Mouse (Mus musculus): ENCODE measurements around the gene Pglyrp1.
A peak's percentile ranks its signal among the peaks of the same experiment; 100 is the strongest.
"Not testable (repeated sequence)": the region's sequence is repeated elsewhere in the genome, so short reads cannot be mapped to it uniquely, and the experiment has no call there.

The Pglyrp1 gene

GRCm38 (mm10) chr7:18871031-18871430 lies at the start of gene Pglyrp1:
TSS of gene Pglyrp1 (plus strand) at chr7:18871331.
- not testable (repeated sequence) for DNase-seq (ENCODE audit: low read depth in 1 of 2, low spot score in 2 of 2)

GRCm38 (mm10) chr7:18821507-18821906 lies 49.6 kb upstream of the Pglyrp1 start, which contains the start of gene Psg17:
TSS of gene Psg17 (minus strand) at chr7:18821607.
- DNase-seq (ENCODE audit: low read depth in 1 of 2, low spot score in 2 of 2), result no peak

GRCm38 (mm10) chr7:18827792-18828546 lies 43.2 kb upstream of the Pglyrp1 start:
- no peak for DNase-seq (ENCODE audit: low read depth in 1 of 2, low spot score in 2 of 2)

DNA sequence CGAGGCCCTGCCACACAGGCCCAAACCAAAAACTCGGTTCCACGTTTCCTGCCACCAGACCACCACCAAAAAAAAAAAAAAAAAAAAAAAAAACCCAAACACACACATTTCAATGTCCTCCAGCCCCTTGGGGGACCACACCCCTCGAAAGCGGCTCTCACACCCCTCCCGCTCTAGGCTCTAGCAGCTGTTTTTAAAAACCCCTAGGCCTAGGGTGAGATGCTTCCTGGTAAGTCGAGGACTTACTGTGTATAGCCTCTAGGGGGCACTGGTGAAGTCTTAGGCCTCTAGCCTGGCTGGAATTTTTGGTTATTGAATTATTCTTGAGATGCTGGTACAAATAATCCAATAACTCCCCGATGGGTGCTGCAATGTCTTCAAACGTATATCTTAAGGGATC lies 42.5 kb upstream of the Pglyrp1 start:
- DNase-seq (ENCODE audit: low read depth in 1 of 2, low spot score in 2 of 2), result no peak

- no peak for DNase-seq (ENCODE audit: low read depth in 1 of 2, low spot score in 2 of 2)
These were observed 41.6 kb upstream of the Pglyrp1 start for GRCm38 (mm10) chr7:18829545-18829944.

DNA sequence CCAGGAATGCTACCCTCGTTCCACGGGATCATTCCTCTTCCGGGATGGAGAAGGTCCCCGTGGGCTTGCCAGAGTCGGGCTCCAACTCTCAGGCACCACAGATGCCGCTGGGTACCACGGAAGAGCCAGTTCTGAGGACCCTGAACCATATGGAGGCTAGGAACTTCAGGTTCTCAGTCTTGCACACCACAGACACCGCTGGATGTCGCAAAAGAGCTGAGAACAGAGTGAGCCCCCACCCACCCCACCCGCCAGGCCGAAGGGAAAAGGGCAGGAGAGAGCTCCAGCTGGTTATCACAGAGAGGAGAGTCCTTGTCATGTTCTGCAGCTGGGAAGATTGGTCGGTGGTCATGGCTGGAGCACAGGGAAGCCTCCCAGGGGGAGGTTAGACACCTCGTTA lies 38.8 kb upstream of the Pglyrp1 start:
- DNase-seq (ENCODE audit: low read depth in 1 of 2, low spot score in 2 of 2), result no peak

DNA sequence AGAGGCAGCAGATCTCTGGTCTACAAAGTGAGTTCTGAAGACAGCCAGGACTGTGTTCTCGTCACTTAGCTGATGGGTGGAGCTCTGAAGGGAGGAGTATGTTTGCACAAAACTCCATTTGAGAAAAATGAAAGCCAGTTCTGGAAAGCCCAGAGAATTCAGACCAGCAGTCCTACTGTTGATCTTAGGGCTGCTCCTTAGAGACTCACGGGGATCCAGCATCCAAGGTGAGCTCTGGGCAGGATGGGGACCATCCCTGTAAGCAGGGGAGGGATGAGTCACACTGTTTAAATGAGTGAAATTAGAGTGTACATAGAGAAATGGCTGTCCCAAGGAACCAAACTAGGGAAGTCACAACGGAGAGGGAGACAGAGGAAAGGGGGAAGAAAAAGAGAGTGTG lies 31.3 kb upstream of the Pglyrp1 start, which contains the start of gene Mill2:
Gene Mill2 (plus strand): TSS at position 102 of the 400 bp plus-strand sequence.
- DNase-seq (ENCODE audit: low read depth in 1 of 2, low spot score in 2 of 2), result no peak

- DNase-seq (ENCODE audit: low read depth in 1 of 2, low spot score in 2 of 2), result no peak
These were observed 30.6 kb upstream of the Pglyrp1 start for GRCm38 (mm10) chr7:18840386-18841173.

GRCm38 (mm10) chr7:18841174-18841567 lies 30.0 kb upstream of the Pglyrp1 start:
- no peak for DNase-seq (ENCODE audit: low read depth in 1 of 2, low spot score in 2 of 2)

DNA sequence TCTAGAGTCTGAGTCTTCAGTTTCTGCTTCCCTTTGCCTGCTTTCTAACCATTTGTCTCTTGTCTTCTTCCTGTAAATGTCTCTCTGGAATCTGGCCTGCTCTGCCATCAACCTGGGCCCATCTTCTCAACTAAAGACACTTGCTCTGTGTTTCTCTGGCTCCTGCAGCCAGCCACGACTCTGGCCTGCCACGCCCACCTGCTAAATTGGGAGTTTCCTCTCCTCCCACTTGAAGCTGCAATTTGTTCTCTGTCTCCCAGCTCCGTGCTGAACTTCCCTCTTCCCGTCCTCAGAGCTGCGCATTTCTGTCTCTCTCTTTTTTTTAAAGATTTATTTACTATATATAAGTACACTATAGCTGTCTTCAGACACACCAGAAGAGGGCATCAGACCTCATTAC lies 26.3 kb upstream of the Pglyrp1 start:
- no peak for DNase-seq (ENCODE audit: low read depth in 1 of 2, low spot score in 2 of 2)

- DNase-seq (ENCODE audit: low read depth in 1 of 2, low spot score in 2 of 2), result no peak
These were observed 22.7 kb upstream of the Pglyrp1 start for GRCm38 (mm10) chr7:18848395-18848794.

DNA sequence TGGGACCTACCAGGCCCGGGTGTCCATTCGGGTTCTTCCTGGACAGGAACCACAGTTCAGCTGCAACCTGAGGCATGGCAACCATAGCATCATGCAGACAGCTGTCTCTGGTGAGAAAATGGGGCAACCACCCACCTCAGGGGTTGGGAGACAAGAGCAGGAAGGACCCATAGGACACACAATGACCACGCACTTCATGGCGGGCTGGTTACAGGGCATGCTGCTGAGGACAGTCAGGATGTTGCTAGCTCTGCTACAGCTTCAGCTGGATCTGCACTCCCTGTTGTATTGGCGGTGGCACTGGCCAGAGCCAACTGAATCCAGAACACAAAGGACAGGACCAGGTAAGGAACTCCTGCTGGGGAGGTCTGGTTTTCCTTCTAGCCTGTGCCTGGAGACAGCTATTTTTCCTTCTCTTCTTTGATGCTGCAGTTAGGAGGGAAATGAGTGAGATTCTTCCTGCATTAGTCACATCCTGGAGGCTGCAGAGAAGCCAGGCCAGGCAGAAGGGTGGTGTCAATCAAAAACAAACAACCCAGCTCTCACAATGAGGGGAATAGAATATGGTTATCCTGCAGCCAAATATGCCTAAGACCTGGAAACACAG lies 12.7 kb upstream of the Pglyrp1 start:
- no peak for DNase-seq (ENCODE audit: low read depth in 1 of 2, low spot score in 2 of 2)

- DNase-seq (ENCODE audit: low read depth in 1 of 2, low spot score in 2 of 2), result no peak
These were observed 8.3 kb upstream of the Pglyrp1 start for GRCm38 (mm10) chr7:18862801-18863200.

GRCm38 (mm10) chr7:18868491-18868890 lies 2.6 kb upstream of the Pglyrp1 start:
- DNase-seq (ENCODE audit: low read depth in 1 of 2, low spot score in 2 of 2), result no peak

DNA sequence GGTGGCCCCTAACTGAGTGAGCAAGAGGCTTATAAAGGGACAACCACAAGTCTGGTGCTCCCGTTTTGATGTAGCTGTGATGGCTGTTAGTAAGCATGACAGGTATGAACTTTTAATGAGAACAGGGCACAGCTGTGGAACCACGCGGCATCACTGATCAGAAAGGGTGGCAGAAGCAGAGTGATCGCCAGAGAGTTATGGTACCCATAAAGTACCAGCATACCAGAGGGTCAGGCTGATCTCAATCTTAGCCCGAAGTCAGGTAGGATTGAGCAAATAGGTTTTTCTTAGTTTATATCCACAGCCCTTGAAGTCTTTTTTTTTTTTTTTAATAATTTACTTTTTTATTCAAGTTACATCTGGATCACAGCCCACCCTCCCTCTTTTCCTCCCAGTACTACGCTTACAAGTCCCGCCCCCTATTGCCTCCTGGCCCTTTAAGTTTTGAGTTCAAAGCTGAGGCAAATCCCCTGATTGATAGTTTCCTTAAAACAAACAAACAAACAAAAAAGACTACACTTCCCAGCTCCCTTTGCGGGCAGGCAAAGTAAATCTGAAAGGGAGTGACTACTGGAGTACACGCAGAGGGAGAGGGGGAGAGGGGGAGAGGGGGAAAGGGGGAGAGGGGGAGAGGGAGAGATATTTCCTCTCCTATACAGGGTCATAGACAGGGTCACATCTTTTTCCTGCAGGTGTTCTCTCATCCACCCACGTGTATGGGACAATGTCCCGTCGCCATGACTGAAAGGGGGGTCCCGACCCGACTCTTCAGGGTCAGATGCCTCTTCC lies 1.1 kb downstream of the Pglyrp1 start:
- DNase-seq (ENCODE audit: low read depth in 1 of 2, low spot score in 2 of 2), result no peak

DNA sequence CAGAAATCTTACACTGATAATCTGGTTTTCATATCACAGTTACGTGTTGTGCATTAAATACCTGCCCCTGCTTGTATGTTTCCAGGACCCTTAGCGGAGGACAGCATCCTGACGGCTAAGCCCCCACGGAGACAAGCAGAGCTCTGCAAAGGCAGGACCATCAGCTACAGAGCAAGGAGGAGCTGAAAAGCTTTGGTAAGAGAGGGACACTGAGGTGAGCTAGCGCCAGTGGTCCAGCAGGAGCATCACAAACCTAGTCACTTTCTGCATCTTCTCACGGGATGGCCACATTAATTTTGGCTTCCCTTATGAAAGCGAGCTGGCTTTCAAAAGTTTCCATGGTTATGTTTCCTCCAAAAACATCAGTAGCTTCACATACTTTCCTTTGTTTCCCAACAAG lies 1.7 kb downstream of the Pglyrp1 start:
- no peak for DNase-seq (ENCODE audit: low read depth in 1 of 2, low spot score in 2 of 2)

DNA sequence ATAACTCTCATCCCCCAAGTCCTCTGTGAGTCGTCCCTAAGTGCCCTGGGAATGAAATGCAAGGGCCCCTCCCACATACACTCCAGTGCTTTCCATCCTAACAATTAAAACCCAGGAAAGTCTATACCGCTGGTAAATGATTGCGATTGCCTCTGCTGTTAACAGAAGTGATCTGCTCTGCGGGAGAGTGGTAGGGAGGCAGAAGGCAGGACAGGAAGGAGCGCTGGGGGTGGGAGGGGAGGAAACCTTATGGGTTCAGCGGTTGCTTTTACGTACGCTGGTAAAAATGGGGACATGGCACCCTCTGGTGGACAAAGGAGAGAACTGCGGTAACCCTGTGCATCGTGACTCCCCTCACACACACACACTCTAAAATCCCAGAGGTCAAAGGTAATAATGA lies 2.1 kb downstream of the Pglyrp1 start:
- no peak for DNase-seq (ENCODE audit: low read depth in 1 of 2, low spot score in 2 of 2)

GRCm38 (mm10) chr7:18875372-18875771 lies 4.2 kb downstream of the Pglyrp1 start:
- no peak for DNase-seq (ENCODE audit: low read depth in 1 of 2, low spot score in 2 of 2)

- no peak for DNase-seq (ENCODE audit: low read depth in 1 of 2, low spot score in 2 of 2)
These were observed 7.6 kb downstream of the Pglyrp1 start for GRCm38 (mm10) chr7:18878691-18879090.

DNA sequence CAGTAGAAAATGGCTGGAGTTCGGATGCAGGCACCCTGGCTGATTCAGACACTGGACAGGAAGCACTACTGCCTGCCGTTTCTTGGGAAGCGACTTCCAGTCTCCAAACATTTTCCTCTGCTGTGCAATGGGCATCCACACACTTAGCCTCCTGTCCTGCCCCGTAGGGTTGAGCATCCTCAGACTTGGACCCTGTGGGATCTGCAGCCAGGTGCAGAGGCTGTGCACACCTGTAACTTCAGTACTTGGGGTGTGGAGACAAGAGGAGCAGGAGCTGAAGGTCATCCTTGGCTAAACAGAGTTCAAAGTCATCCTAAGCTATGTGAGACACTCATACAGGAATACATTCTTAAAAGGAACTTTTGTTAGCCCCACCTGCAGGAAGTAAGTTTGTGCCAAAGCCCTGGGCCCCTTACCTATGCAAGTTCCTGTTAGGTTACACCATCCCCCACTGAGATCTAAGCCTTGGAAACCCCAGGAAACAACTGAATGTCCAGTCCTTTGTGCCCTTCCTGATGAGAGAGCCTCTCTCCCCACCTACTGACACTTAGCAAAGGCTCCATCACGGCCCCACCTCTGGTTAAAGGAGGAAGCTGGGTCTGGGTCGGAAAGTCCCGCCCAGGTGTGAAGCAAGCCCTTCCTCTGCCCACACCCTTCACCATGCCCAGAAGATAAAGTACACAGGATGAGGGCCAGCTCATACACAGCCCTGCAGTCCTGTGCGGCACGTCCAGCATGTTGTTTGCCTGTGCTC lies 13.0 kb downstream of the Pglyrp1 start:
- DNase-seq (ENCODE audit: low read depth in 1 of 2, low spot score in 2 of 2), result peak in 1 of 2 experiments; percentile 16
